Mouse (Mus musculus): ENCODE measurements around the gene Whamm. TPM values are rescaled to one million over a fixed set of nuclear protein-coding genes. Genes with fewer than 3 reads are reported as not detected.

Gene Whamm
- polyA plus RNA-seq, 1 experiment from 2014 or later = 6.3 TPM

DNA sequence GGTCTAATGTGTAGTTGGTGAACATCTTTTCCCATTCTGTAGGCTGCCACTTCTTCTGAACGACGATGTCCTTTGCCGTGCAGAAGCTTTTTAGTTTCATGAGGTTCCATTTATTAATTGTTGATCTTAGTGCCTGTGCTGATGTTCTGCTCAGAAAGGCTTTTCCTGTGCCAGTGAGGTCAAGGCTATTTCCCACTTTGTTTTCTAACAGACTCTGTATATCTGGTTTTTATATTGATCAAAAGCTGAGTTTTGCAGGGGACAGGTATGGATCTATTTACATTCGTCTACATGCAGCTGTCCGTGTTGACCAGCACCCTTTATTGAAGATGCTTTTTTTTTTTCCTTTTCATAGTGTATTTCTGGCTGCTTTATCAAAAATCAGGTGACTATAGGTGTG is 8.2 kb downstream of the Whamm start:
- Histone ChIP-seq H3K4me2 (replicated peaks) (no peak overlapping the region), H3K27me3 (replicated peaks) (no peaks in the 10 kb centered on the region), H3K4me1 (replicated peaks) (no peaks in the 10 kb centered on the region), H3K9ac (no peak overlapping the region), H3K27ac (no peak overlapping the region), H3K36me3 (peaks cover 11% of the 10 kb centered on the region; the same call in 1 of the 2 replicates), H3K4me3 (replicated peaks) (no peak overlapping the region), H3K9me3 (no peaks in the 10 kb centered on the region)
- ATAC-seq = no peak
- 94% methylated on average over 5 of the region's 5 CpGs for WGBS

- no peaks in the 10 kb centered on the region for H3K9me3 ChIP-seq
- no peak overlapping the region for H3K4me3 ChIP-seq (replicated peaks)
- H3K27ac ChIP-seq = no peak overlapping the region
- no peak overlapping the region for H3K4me2 ChIP-seq (replicated peaks)
- H3K9ac ChIP-seq = no peak overlapping the region
- WGBS = 66% methylated on average over 3 of the region's 3 CpGs
- peaks cover 12% of the 10 kb centered on the region for H3K36me3 ChIP-seq
- no peaks in the 10 kb centered on the region for H3K4me1 ChIP-seq (replicated peaks)
- ATAC-seq = no peak
- no peaks in the 10 kb centered on the region for H3K27me3 ChIP-seq (replicated peaks)
Measured at GRCm38 (mm10) chr7:81583512-81583911, 12.4 kb downstream of the Whamm start.

DNA sequence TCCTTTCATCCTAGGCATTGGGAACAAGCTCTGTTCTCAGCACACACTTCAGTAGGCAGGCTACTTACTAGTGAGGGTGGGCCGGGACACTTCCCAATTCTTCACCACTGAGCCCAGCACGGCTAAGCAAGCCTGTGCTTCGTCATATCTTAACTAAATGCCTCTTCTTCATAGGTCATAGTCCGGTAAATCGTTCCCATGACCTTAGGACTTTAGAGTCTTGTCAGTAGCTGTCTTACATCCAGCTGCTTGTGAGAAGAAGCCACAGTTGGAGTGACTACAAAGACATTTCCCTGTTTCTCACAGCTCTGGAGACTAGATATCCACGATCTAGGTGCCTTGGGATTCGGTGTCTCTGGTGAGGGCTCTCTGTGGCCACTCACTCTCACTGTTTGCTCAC is 14.3 kb downstream of the Whamm start:
- peaks cover 9% of the 10 kb centered on the region; the same call in 1 of the 2 replicates for H3K36me3 ChIP-seq
- no peak overlapping the region for H3K4me3 ChIP-seq (replicated peaks)
- H3K27ac ChIP-seq = no peak overlapping the region
- ATAC-seq = no peak
- H3K9me3 ChIP-seq = no peaks in the 10 kb centered on the region
- H3K9ac ChIP-seq = no peak overlapping the region
- WGBS = 72% methylated on average over 7 of the region's 7 CpGs
- H3K27me3 ChIP-seq (replicated peaks) = no peaks in the 10 kb centered on the region
- H3K4me2 ChIP-seq (replicated peaks) = no peak overlapping the region
- no peaks in the 10 kb centered on the region for H3K4me1 ChIP-seq (replicated peaks)

DNA sequence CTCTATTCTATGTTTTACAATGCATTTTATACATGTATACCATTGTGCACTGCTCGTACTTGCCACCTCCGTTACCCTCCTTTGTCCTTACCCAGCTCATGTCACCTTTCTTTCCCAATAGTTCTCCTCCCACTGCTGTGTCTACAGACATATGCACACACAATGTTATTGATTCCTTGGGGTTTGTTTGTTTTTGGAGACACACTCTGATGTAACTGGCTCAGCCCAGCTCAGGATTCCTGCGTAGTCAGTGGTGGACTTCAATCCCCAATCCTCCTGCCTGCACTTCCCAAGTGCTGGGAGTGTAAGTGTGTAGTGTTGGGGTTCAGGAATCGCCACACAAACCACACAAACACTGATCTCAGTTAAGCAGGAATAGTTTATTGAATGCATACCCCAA is 16.2 kb downstream of the Whamm start:
- Histone ChIP-seq H3K9me3 (no peaks in the 10 kb centered on the region), H3K9ac (no peak overlapping the region), H3K4me1 (replicated peaks) (no peaks in the 10 kb centered on the region), H3K4me3 (replicated peaks) (no peak overlapping the region), H3K27ac (no peak overlapping the region), H3K36me3 (peaks cover 10% of the 10 kb centered on the region), H3K27me3 (replicated peaks) (no peaks in the 10 kb centered on the region), H3K4me2 (replicated peaks) (no peak overlapping the region)
- WGBS = 77% methylated on average over 4 of the region's 4 CpGs
- no peak for ATAC-seq

- Histone ChIP-seq H3K9me3 (no peaks in the 10 kb centered on the region), H3K9ac (no peak overlapping the region), H3K27me3 (replicated peaks) (no peaks in the 10 kb centered on the region), H3K4me2 (replicated peaks) (no peak overlapping the region), H3K4me1 (replicated peaks) (no peaks in the 10 kb centered on the region), H3K27ac (no peak overlapping the region), H3K4me3 (replicated peaks) (no peak overlapping the region), H3K36me3 (peaks cover 26% of the 10 kb centered on the region)
- WGBS = 79% methylated on average over 9 of the region's 9 CpGs
- ATAC-seq = no peak
Measured at GRCm38 (mm10) chr7:81592686-81593085, 21.6 kb downstream of the Whamm start.

GRCm38 (mm10) chr7:81593387-81593786 is 22.3 kb downstream of the Whamm start:
- Histone ChIP-seq H3K36me3 (peaks cover 32% of the 10 kb centered on the region), H3K4me1 (replicated peaks) (no peaks in the 10 kb centered on the region), H3K4me2 (replicated peaks) (no peak overlapping the region), H3K27me3 (replicated peaks) (no peaks in the 10 kb centered on the region), H3K9ac (no peak overlapping the region), H3K27ac (no peak overlapping the region), H3K9me3 (no peaks in the 10 kb centered on the region), H3K4me3 (replicated peaks) (no peak overlapping the region)
- no peak for ATAC-seq
- WGBS = 86% methylated on average over 8 of the region's 8 CpGs

DNA sequence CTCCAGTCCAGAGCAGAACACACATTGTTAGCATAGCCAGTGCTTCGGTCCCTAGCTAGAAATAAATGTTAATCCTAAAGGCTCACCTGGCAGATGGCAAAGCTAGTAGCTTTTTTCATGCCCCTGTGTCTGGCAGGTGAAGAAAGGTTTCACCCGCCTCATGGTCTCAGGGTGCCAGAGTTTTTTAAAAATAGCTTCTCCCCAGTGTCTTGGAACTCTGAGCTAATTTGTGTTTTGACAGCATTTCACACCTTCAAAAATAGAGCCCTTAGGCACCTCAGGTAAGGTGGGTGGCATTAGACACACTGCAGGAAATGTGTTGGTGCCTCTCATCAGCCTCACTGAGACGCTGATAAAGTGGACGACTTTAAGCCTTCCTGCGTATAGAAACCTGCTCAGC is 24.0 kb downstream of the Whamm start:
- no peak overlapping the region for H3K9ac ChIP-seq
- no peaks in the 10 kb centered on the region for H3K27me3 ChIP-seq (replicated peaks)
- no peak overlapping the region for H3K4me3 ChIP-seq (replicated peaks)
- WGBS = 74% methylated on average over 5 of the region's 5 CpGs
- 0 out of 2 replicates have a peak, but pooled peaks cover 1% of the 10 kb centered on the region for H3K4me1 ChIP-seq (replicated peaks)
- H3K27ac ChIP-seq = no peak overlapping the region
- H3K9me3 ChIP-seq = no peaks in the 10 kb centered on the region
- H3K4me2 ChIP-seq (replicated peaks) = no peak overlapping the region
- ATAC-seq = no peak
- H3K36me3 ChIP-seq = peaks cover 32% of the 10 kb centered on the region

DNA sequence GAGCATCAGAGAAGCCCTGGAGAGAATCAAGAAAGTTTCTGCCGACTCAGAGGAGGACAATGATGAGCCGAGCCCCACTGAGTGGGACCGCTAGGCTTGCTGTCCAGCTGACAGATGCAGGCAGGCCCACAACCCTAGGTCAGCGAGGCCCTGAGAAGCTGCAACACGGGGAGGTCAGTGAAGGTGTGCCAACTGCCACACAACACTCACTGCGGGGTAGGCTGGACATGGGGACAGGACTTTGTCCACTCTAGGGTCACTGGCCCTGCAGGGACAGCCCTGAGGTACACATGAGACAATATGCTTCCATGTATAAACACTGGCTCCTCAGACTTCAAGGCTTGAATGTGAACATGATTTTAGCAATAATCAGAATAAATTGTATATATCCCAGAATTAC is 25.0 kb downstream of the Whamm start:
- Histone ChIP-seq H3K27me3 (replicated peaks) (no peaks in the 10 kb centered on the region), H3K4me2 (replicated peaks) (no peak overlapping the region), H3K4me1 (replicated peaks) (0 out of 2 replicates have a peak, but pooled peaks cover 3% of the 10 kb centered on the region), H3K9ac (no peak overlapping the region), H3K36me3 (peaks cover 32% of the 10 kb centered on the region), H3K27ac (no peak overlapping the region), H3K9me3 (no peaks in the 10 kb centered on the region), H3K4me3 (replicated peaks) (no peak overlapping the region)
- 87% methylated on average over 6 of the region's 6 CpGs for WGBS
- no peak for ATAC-seq

DNA sequence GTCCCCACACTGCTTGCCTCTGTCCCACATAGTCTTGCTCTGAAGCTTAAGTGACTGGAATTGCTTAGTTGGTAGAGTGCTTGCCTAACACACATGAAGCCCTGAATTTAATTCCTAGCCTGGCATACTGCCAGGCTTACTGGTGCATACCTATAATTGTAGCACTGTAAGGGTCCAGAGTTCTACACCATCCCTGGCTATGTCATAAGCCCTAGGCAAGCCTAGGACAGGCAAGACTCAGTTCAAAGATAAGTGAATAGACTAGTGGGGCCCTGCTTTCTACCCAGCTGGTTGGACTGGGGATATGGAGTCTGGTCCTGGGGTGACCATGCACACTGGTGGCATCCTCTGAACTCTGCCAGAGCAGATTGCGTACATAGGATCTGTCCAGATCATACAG is 26.6 kb downstream of the Whamm start:
- H3K27me3 ChIP-seq (replicated peaks) = no peaks in the 10 kb centered on the region
- H3K9me3 ChIP-seq = no peaks in the 10 kb centered on the region
- no peak overlapping the region for H3K27ac ChIP-seq
- no peak overlapping the region for H3K4me3 ChIP-seq (replicated peaks)
- no peak overlapping the region for H3K4me2 ChIP-seq (replicated peaks)
- peak; percentile 56 for ATAC-seq
- WGBS = 96% methylated on average over 1 of the region's 1 CpGs
- peaks cover 26% of the 10 kb centered on the region for H3K36me3 ChIP-seq
- H3K4me1 ChIP-seq (replicated peaks) = 0 out of 2 replicates have a peak, but pooled peaks cover 3% of the 10 kb centered on the region
- no peak overlapping the region for H3K9ac ChIP-seq

- Histone ChIP-seq H3K36me3 (peaks cover 19% of the 10 kb centered on the region), H3K4me1 (replicated peaks) (0 out of 2 replicates have a peak, but pooled peaks cover 3% of the 10 kb centered on the region), H3K4me3 (replicated peaks) (no peak overlapping the region), H3K27ac (no peak overlapping the region), H3K27me3 (replicated peaks) (no peaks in the 10 kb centered on the region), H3K9me3 (no peaks in the 10 kb centered on the region), H3K4me2 (replicated peaks) (no peak overlapping the region), H3K9ac (no peak overlapping the region)
- ATAC-seq = peak; percentile 72
- WGBS = 60% methylated on average over 8 of the region's 8 CpGs
Measured at GRCm38 (mm10) chr7:81599379-81600280, 28.6 kb downstream of the Whamm start.

- Histone ChIP-seq H3K9ac (no peak overlapping the region), H3K9me3 (no peaks in the 10 kb centered on the region), H3K36me3 (no peaks in the 10 kb centered on the region), H3K27ac (no peak overlapping the region), H3K27me3 (replicated peaks) (no peaks in the 10 kb centered on the region), H3K4me3 (replicated peaks) (no peak overlapping the region), H3K4me1 (replicated peaks) (0 out of 2 replicates have a peak, but pooled peaks cover 2% of the 10 kb centered on the region), H3K4me2 (replicated peaks) (no peak overlapping the region)
- 84% methylated on average over 5 of the region's 5 CpGs for WGBS
- ATAC-seq = no peak
Measured at GRCm38 (mm10) chr7:81604991-81605390, 33.9 kb downstream of the Whamm start.

- H3K9me3 ChIP-seq = no peaks in the 10 kb centered on the region
- H3K27me3 ChIP-seq (replicated peaks) = no peaks in the 10 kb centered on the region
- H3K36me3 ChIP-seq = no peaks in the 10 kb centered on the region
- H3K9ac ChIP-seq = no peak overlapping the region
- no peak overlapping the region for H3K4me2 ChIP-seq (replicated peaks)
- H3K4me3 ChIP-seq (replicated peaks) = no peak overlapping the region
- no peak for ATAC-seq
- no peaks in the 10 kb centered on the region for H3K4me1 ChIP-seq (replicated peaks)
- H3K27ac ChIP-seq = no peak overlapping the region
- 79% methylated on average over 4 of the region's 4 CpGs for WGBS
Measured at GRCm38 (mm10) chr7:81605489-81605888, 34.4 kb downstream of the Whamm start.

DNA sequence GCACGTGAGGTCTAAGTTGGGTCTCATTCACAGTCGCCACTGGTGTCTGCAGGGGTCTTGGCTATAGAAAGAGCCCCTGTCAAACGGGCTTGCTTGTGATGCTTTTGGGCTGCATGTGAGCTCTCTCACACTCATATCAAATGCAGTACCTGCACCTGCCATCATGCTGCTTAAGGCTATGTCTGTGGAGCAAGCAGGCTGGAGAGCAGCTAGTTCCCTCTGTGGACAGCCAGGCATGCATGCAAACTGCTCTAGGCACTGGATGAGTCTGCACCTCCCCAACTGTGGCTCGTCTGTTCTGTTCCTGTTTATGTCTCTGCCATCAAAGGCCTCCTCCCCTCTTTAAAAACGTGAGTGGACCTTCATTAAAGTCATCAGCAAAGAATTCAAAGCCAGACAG is 35.4 kb downstream of the Whamm start:
- Histone ChIP-seq H3K4me2 (replicated peaks) (no peak overlapping the region), H3K4me3 (replicated peaks) (no peak overlapping the region), H3K27me3 (replicated peaks) (no peaks in the 10 kb centered on the region), H3K36me3 (no peaks in the 10 kb centered on the region), H3K9ac (no peak overlapping the region), H3K9me3 (no peaks in the 10 kb centered on the region), H3K4me1 (replicated peaks) (no peaks in the 10 kb centered on the region), H3K27ac (no peak overlapping the region)
- no peak for ATAC-seq
- WGBS = 54% methylated on average over 5 of the region's 5 CpGs
